Mouse (Mus musculus): Measurements from ENCODE around the gene Zp2. TPM values are rescaled to one million over a fixed set of nuclear protein-coding genes. Genes with fewer than 3 reads are reported as not detected.

The Zp2 gene
- polyA plus RNA-seq, 1 experiment = not detected

DNA sequence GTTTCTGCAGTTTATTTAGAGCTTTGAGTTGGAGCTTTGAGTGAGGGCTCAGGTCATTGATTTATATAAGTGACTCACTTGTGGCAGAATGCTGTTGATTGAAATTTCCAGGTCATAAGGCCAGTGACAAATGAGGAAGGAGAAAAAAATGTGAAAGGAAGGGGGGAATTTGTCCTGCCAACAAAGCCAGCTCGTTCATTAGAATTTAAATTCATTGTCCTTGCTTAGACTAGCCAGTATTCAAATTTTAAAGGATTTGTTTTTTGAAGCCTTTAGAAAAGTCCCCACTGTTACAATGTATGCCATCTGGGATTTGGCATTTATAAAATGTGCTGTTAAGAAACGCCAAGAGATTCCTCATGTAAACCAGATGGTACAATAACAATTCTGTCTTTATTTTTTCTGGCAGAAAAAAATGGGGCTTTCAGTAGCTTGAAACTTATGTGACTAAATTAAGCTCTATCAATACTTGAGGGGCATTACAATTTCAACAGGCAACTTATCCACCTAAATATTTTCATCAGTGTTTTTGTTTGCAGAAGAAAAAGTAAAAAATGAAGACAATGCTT lies 11.8 kb upstream of the Zp2 start:
- no peaks in the 10 kb centered on the region for H3K4me1 ChIP-seq (ENCODE audit: control insufficient read depth)
- H3K4me3 ChIP-seq (replicated peaks) = no peak overlapping the region
- no peaks in the 10 kb centered on the region for H3K36me3 ChIP-seq (ENCODE audit: control insufficient read depth)
- TF ChIP-seq GATA1 (IDR thresholded peaks at IDR 0.05; ENCODE audit: low read length) (no peak), TAL1 (IDR thresholded peaks at IDR 0.05; ENCODE audit: low read length) (no peak)
- no peaks in the 10 kb centered on the region for H3K27me3 ChIP-seq (ENCODE audit: control insufficient read depth)
- H3K9me3 ChIP-seq (ENCODE audit: control insufficient read depth, low read length) = no peaks in the 10 kb centered on the region

DNA sequence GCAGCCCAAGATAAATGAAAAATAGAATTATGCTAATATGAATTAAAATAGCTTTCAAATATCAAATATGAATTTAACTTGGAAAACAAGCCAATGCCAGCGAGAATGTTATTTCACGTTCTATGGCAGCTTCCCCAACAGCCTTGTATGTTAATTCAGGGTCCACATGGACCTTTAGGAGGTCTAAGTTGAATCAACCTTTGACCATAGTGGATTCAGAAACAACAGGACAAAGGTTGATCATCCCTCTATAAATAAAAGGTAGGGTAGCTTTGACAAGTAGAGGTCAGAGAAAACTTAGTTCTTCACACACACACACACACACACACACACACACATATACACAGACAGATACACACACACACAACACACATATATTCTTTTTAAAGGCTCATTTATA lies 5.8 kb upstream of the Zp2 start:
- no peaks in the 10 kb centered on the region for H3K4me1 ChIP-seq (ENCODE audit: control insufficient read depth)
- H3K9me3 ChIP-seq (ENCODE audit: control insufficient read depth, low read length) = no peaks in the 10 kb centered on the region
- H3K4me3 ChIP-seq (replicated peaks) = no peak overlapping the region
- H3K36me3 ChIP-seq (ENCODE audit: control insufficient read depth) = no peaks in the 10 kb centered on the region
- H3K27me3 ChIP-seq (ENCODE audit: control insufficient read depth) = no peaks in the 10 kb centered on the region
- TF ChIP-seq GATA1 (IDR thresholded peaks at IDR 0.05; ENCODE audit: low read length) (no peak), TAL1 (IDR thresholded peaks at IDR 0.05; ENCODE audit: low read length) (no peak)

DNA sequence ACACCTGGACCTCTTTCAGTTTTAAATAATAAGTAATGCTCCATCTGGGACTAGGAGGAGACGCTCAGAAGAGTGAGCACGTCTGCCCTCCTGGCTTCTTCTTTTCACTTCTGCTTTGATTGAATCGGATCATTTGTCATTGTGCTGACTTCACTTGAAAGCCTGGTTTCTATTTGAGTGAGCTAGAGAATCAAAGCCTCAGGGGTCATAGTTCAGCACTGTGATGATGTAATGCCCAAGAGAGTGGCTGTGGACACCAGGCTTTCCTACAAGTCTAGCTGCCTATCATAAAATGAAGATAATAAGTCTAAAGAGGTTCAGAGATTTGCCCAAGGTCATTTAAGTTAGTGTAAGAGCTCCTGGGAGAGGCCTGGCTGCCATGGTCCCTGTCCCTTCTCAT lies 5.2 kb upstream of the Zp2 start:
- Histone ChIP-seq H3K36me3 (ENCODE audit: control insufficient read depth) (no peaks in the 10 kb centered on the region), H3K4me3 (replicated peaks) (no peak overlapping the region), H3K9me3 (ENCODE audit: control insufficient read depth, low read length) (no peaks in the 10 kb centered on the region), H3K27me3 (ENCODE audit: control insufficient read depth) (no peaks in the 10 kb centered on the region), H3K4me1 (ENCODE audit: control insufficient read depth) (no peaks in the 10 kb centered on the region)
- TF ChIP-seq TAL1 (IDR thresholded peaks at IDR 0.05; ENCODE audit: low read length) (no peak), GATA1 (IDR thresholded peaks at IDR 0.05; ENCODE audit: low read length) (no peak)

DNA sequence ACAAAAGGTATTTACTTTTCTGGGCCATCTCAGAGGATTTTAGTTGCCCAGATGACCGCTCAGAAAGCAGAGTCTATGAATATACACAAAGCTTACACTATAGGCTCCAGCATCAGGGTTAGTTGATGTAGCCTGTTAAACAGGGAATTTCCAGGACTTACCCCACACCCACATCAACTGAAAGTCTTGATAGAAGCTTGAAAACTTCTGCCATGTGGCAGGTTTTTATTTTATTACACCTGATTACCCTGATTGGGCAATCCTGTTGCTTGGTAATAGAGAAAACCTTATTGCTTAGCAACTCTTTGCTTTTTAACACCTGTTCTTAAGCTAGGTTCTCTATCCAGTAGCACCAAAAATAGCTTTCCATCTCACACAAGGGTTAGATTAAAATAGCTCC lies 2.3 kb downstream of the Zp2 start:
- H3K4me3 ChIP-seq (replicated peaks) = no peak overlapping the region
- TF ChIP-seq TAL1 (IDR thresholded peaks at IDR 0.05; ENCODE audit: low read length) (no peak), GATA1 (IDR thresholded peaks at IDR 0.05; ENCODE audit: low read length) (no peak)
- H3K36me3 ChIP-seq (ENCODE audit: control insufficient read depth) = no peaks in the 10 kb centered on the region
- no peaks in the 10 kb centered on the region for H3K9me3 ChIP-seq (ENCODE audit: control insufficient read depth, low read length)
- no peaks in the 10 kb centered on the region for H3K4me1 ChIP-seq (ENCODE audit: control insufficient read depth)
- no peaks in the 10 kb centered on the region for H3K27me3 ChIP-seq (ENCODE audit: control insufficient read depth)

DNA sequence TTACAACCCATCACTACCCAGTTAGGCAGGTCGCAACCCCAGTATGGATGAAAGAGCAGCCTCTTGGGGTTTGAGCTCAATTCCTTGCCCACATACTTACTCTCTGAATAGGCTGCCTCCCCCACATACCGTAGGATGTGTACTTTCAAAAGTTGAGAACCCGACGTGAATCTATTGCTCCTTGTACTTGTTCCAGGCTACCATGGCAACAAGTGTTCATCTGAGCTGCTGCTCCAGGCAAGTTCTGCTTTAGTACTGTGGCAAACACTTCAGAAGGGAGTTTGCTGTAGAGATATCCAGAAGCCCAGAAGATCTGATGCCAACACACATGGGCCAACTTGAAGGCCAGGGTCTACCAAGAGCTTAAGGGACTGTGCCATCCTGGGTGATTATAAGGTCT lies 16.1 kb downstream of the Zp2 start:
- no peaks in the 10 kb centered on the region for H3K27me3 ChIP-seq (ENCODE audit: control insufficient read depth)
- no peak for TF ChIP-seq GATA1 (IDR thresholded peaks at IDR 0.05; ENCODE audit: low read length)

DNA sequence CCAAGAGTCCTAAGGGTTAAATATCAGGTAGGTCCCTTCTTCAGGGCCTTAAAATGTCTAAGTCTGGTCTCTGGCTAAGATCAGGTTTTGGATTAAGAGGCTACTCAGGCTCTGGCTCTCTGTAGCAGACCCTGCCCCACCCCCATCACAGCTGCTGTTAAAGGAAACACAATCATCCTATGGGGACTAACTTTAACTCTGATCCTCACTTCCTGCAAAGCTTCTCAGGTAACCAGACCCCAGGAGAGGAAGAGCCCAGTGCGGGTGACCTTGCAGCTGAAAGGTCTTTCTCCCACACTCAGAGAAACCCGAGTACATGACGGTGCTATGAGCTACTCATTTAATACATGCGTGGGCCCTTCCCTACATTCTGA lies 17.4 kb downstream of the Zp2 start:
- Histone ChIP-seq H3K36me3 (ENCODE audit: control insufficient read depth) (no peaks in the 10 kb centered on the region), H3K4me1 (ENCODE audit: control insufficient read depth) (no peaks in the 10 kb centered on the region), H3K27me3 (ENCODE audit: control insufficient read depth) (no peaks in the 10 kb centered on the region), H3K9me3 (ENCODE audit: control insufficient read depth, low read length) (no peaks in the 10 kb centered on the region), H3K4me3 (replicated peaks) (no peak overlapping the region)
- TF ChIP-seq GATA1 (IDR thresholded peaks at IDR 0.05; ENCODE audit: low read length) (no peak), TAL1 (IDR thresholded peaks at IDR 0.05; ENCODE audit: low read length) (no peak)

More for the DNA sequence above, 16.1 kb downstream of the Zp2 start:
- H3K9me3 ChIP-seq (ENCODE audit: control insufficient read depth, low read length) = no peaks in the 10 kb centered on the region
- no peak overlapping the region for H3K4me3 ChIP-seq (replicated peaks)
- no peaks in the 10 kb centered on the region for H3K4me1 ChIP-seq (ENCODE audit: control insufficient read depth)
- no peaks in the 10 kb centered on the region for H3K36me3 ChIP-seq (ENCODE audit: control insufficient read depth)

DNA sequence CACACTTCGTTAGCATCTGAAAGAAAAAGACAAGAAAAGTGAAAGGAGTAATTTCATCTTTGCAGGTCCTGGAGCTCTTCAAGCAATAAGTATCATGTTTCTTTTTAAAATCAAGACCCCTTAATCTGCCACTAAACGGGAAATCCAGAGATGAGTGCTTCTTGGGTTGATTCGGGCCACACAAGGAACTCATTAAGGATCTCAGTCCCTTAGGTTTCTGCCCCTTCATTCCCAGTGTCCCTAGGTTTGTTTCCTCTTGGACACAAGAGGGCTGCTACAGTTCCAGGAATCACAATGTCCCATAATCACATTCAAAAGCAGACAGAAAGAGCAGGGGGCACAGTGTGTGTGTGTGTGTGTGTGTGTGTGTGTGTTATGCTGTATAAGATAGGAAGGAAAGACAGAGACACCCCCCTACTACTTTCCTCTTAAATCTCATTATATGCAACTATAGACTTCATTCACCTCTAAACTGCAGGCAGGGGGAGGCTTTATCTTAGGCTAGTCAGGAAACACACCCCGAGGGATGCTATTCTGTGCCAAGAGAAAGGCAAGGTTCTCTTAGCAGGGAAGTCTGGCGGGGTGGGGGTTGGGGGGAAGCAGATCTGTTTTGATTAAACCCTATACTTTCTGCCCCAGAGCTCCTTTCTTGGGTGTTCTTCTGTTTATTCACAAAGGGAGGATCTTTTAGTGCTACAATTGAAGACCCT lies 18.0 kb downstream of the Zp2 start:
- Histone ChIP-seq H3K4me1 (ENCODE audit: control insufficient read depth) (no peaks in the 10 kb centered on the region), H3K4me3 (replicated peaks) (no peak overlapping the region), H3K9me3 (ENCODE audit: control insufficient read depth, low read length) (no peaks in the 10 kb centered on the region), H3K27me3 (ENCODE audit: control insufficient read depth) (no peaks in the 10 kb centered on the region), H3K36me3 (ENCODE audit: control insufficient read depth) (no peaks in the 10 kb centered on the region)
- no peak for TF ChIP-seq GATA1 (IDR thresholded peaks at IDR 0.05; ENCODE audit: low read length)
- TF ChIP-seq TAL1 (IDR thresholded peaks at IDR 0.05; ENCODE audit: low read length) = no peak

DNA sequence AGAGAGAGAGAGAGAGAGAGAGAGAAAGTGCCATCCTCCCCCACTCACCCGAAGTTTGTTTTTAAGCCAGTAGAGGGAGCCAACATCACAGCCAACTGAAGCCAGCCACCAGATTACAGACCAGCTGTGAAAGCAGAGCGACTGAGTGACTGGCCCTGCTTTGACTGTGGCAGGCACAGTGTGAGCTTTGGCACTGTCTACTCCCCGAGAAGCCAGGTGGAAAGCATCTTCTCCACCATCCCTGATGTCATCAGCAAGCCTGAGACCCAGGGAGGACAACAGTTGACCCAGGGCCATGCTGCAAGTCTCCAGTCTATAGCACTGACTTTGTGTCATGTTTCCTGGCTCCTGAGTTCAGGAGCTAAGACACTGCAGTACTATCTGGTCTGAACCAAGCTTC lies 20.2 kb downstream of the Zp2 start:
- H3K4me1 ChIP-seq (ENCODE audit: control insufficient read depth) = no peaks in the 10 kb centered on the region
- H3K4me3 ChIP-seq (replicated peaks) = no peak overlapping the region
- TF ChIP-seq TAL1 (IDR thresholded peaks at IDR 0.05; ENCODE audit: low read length) = no peak
- TF ChIP-seq GATA1 (IDR thresholded peaks at IDR 0.05; ENCODE audit: low read length) = no peak
- H3K27me3 ChIP-seq (ENCODE audit: control insufficient read depth) = no peaks in the 10 kb centered on the region
- no peaks in the 10 kb centered on the region for H3K9me3 ChIP-seq (ENCODE audit: control insufficient read depth, low read length)
- H3K36me3 ChIP-seq (ENCODE audit: control insufficient read depth) = no peaks in the 10 kb centered on the region

DNA sequence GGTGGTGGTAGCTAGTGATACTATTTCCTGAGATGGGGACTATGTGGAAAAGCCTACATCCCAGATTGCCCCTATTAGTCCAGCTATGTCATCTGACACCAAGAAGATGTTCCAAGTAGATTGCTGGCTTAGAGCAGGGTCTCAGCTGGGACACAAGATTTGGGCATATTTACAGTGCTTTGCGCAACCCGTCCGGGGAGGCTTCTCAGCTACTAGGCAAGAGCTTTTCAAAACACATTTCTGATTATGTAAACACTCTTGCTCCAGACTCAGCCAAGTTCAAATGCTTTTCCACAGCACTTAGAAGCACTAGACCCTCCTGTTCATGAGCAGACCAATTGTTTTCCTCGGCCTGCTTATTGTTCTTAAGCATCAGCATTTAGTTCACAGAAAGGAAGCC lies 21.3 kb downstream of the Zp2 start:
- H3K27me3 ChIP-seq (ENCODE audit: control insufficient read depth) = no peaks in the 10 kb centered on the region
- H3K9me3 ChIP-seq (ENCODE audit: control insufficient read depth, low read length) = no peaks in the 10 kb centered on the region
- no peaks in the 10 kb centered on the region for H3K4me1 ChIP-seq (ENCODE audit: control insufficient read depth)
- no peak overlapping the region for H3K4me3 ChIP-seq (replicated peaks)
- no peaks in the 10 kb centered on the region for H3K36me3 ChIP-seq (ENCODE audit: control insufficient read depth)
- TF ChIP-seq TAL1 (IDR thresholded peaks at IDR 0.05; ENCODE audit: low read length) = no peak
- no peak for TF ChIP-seq GATA1 (IDR thresholded peaks at IDR 0.05; ENCODE audit: low read length)

DNA sequence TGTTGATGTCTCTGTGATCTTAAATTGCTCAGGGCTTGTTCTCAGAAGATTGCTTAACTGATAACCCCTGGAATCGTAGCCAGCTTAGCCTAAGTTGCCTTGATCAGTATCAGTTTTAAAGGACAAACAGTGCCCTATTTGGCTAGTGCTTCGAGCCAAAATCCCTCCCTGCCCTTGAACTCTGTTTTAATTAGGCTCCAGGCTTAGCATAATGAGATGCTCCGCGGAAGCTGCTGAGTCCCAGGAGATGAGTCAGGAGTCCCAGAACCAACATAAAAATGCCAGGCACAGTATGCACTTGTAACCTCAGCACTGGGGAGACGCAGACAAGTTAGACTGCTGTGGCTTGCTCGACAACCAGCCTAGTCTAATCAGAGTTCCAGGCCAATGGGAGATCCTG lies 27.6 kb downstream of the Zp2 start:
- Histone ChIP-seq H3K27me3 (ENCODE audit: control insufficient read depth) (no peaks in the 10 kb centered on the region), H3K9me3 (ENCODE audit: control insufficient read depth, low read length) (no peaks in the 10 kb centered on the region), H3K4me3 (replicated peaks) (no peak overlapping the region), H3K36me3 (ENCODE audit: control insufficient read depth) (no peaks in the 10 kb centered on the region), H3K4me1 (ENCODE audit: control insufficient read depth) (no peaks in the 10 kb centered on the region)
- TF ChIP-seq TAL1 (IDR thresholded peaks at IDR 0.05; ENCODE audit: low read length) (no peak), GATA1 (IDR thresholded peaks at IDR 0.05; ENCODE audit: low read length) (no peak)
